Mouse (Mus musculus): Measurements from ENCODE around the gene Serpina7. TPM values are rescaled to one million over a fixed set of nuclear protein-coding genes. Genes with fewer than 3 reads are reported as not detected.

The Serpina7 gene
- polyA plus RNA-seq, 1 experiment, result not detected

- H3K79me3 ChIP-seq (ENCODE audit: low read depth), result no peaks in the 10 kb centered on the region
- H3K4me3 ChIP-seq (ENCODE audit: insufficient read depth, poor library complexity, severe bottlenecking), result no peak overlapping the region
- H3ac ChIP-seq (ENCODE audit: control insufficient read depth, insufficient read length, low read depth), result no peak overlapping the region
- H3K79me2 ChIP-seq (ENCODE audit: control insufficient read depth, insufficient read depth), result no peaks in the 10 kb centered on the region
- TF ChIP-seq MAX (IDR thresholded peaks at IDR 0.05) (no peak), FOSL1 (IDR thresholded peaks at IDR 0.05; ENCODE audit: insufficient read depth, low read length, poor library complexity, severe bottlenecking) (no peak), MYOG (IDR thresholded peaks at IDR 0.05; ENCODE audit: control insufficient read depth, extremely low read depth, insufficient read length) (no peak), USF1 (IDR thresholded peaks at IDR 0.05; ENCODE audit: low read depth) (no peak), CTCF (IDR thresholded peaks at IDR 0.05; ENCODE audit: control insufficient read depth, insufficient read depth, insufficient read length) (no peak), CEBPB (IDR thresholded peaks at IDR 0.05; ENCODE audit: low read depth) (no peak)
- no peaks in the 10 kb centered on the region for H3K36me3 ChIP-seq (ENCODE audit: control insufficient read depth, insufficient read depth)
- H3K27me3 ChIP-seq (ENCODE audit: control insufficient read depth, insufficient read depth, insufficient read length), result no peaks in the 10 kb centered on the region
Observed at GRCm38 (mm10) chrX:139053149-139053548, 31.9 kb downstream of the Serpina7 start.

GRCm38 (mm10) chrX:139051976-139052375, 33.1 kb downstream of the Serpina7 start:
- no peaks in the 10 kb centered on the region for H3K79me2 ChIP-seq (ENCODE audit: control insufficient read depth, insufficient read depth)
- no peaks in the 10 kb centered on the region for H3K79me3 ChIP-seq (ENCODE audit: low read depth)
- no peaks in the 10 kb centered on the region for H3K27me3 ChIP-seq (ENCODE audit: control insufficient read depth, insufficient read depth, insufficient read length)
- peak; percentile 60 for TF ChIP-seq FOSL1 (IDR thresholded peaks at IDR 0.05; ENCODE audit: insufficient read depth, low read length, poor library complexity, severe bottlenecking)
- peak; percentile 66 for TF ChIP-seq MYOD1 (IDR thresholded peaks at IDR 0.05; ENCODE audit: control insufficient read depth, insufficient read length, low read depth)
- no peak for TF ChIP-seq MYOG (IDR thresholded peaks at IDR 0.05; ENCODE audit: control insufficient read depth, extremely low read depth, insufficient read length)
- no peak for TF ChIP-seq CTCF (IDR thresholded peaks at IDR 0.05; ENCODE audit: control insufficient read depth, insufficient read depth, insufficient read length)
- peak; percentile 65 for TF ChIP-seq CEBPB (IDR thresholded peaks at IDR 0.05; ENCODE audit: low read depth)
- peak; percentile 75 for TF ChIP-seq MAX (IDR thresholded peaks at IDR 0.05)
- TF ChIP-seq USF1 (IDR thresholded peaks at IDR 0.05; ENCODE audit: low read depth), result peak; percentile 46
- H3ac ChIP-seq (ENCODE audit: control insufficient read depth, insufficient read length, low read depth), result no peak overlapping the region
- H3K4me3 ChIP-seq (ENCODE audit: insufficient read depth, poor library complexity, severe bottlenecking), result no peak overlapping the region
- no peaks in the 10 kb centered on the region for H3K36me3 ChIP-seq (ENCODE audit: control insufficient read depth, insufficient read depth)

GRCm38 (mm10) chrX:139041148-139041547, 43.9 kb downstream of the Serpina7 start:
- no peaks in the 10 kb centered on the region for H3K27me3 ChIP-seq (ENCODE audit: control insufficient read depth, insufficient read depth, insufficient read length)
- no peaks in the 10 kb centered on the region for H3K79me3 ChIP-seq (ENCODE audit: low read depth)
- H3K36me3 ChIP-seq (ENCODE audit: control insufficient read depth, insufficient read depth), result no peaks in the 10 kb centered on the region
- no peak overlapping the region for H3K4me3 ChIP-seq (ENCODE audit: insufficient read depth, poor library complexity, severe bottlenecking)
- TF ChIP-seq FOSL1 (IDR thresholded peaks at IDR 0.05; ENCODE audit: insufficient read depth, low read length, poor library complexity, severe bottlenecking) (no peak), MYOG (IDR thresholded peaks at IDR 0.05; ENCODE audit: control insufficient read depth, extremely low read depth, insufficient read length) (no peak), MYOD1 (IDR thresholded peaks at IDR 0.05; ENCODE audit: control insufficient read depth, insufficient read length, low read depth) (no peak), USF1 (IDR thresholded peaks at IDR 0.05; ENCODE audit: low read depth) (no peak), MAX (IDR thresholded peaks at IDR 0.05) (no peak), CEBPB (IDR thresholded peaks at IDR 0.05; ENCODE audit: low read depth) (no peak), CTCF (IDR thresholded peaks at IDR 0.05; ENCODE audit: control insufficient read depth, insufficient read depth, insufficient read length) (no peak)
- no peaks in the 10 kb centered on the region for H3K79me2 ChIP-seq (ENCODE audit: control insufficient read depth, insufficient read depth)
- no peak overlapping the region for H3ac ChIP-seq (ENCODE audit: control insufficient read depth, insufficient read length, low read depth)

- H3ac ChIP-seq (ENCODE audit: control insufficient read depth, insufficient read length, low read depth), result no peak overlapping the region
Observed at GRCm38 (mm10) chrX:139039314-139039713, 45.7 kb downstream of the Serpina7 start.

GRCm38 (mm10) chrX:139037666-139038065, 47.4 kb downstream of the Serpina7 start:
- H3K4me3 ChIP-seq (ENCODE audit: insufficient read depth, poor library complexity, severe bottlenecking), result no peak overlapping the region
- H3ac ChIP-seq (ENCODE audit: control insufficient read depth, insufficient read length, low read depth), result no peak overlapping the region
- H3K36me3 ChIP-seq (ENCODE audit: control insufficient read depth, insufficient read depth), result no peaks in the 10 kb centered on the region
- TF ChIP-seq MYOG (IDR thresholded peaks at IDR 0.05; ENCODE audit: control insufficient read depth, extremely low read depth, insufficient read length) (no peak), CTCF (IDR thresholded peaks at IDR 0.05; ENCODE audit: control insufficient read depth, insufficient read depth, insufficient read length) (no peak), USF1 (IDR thresholded peaks at IDR 0.05; ENCODE audit: low read depth) (no peak), FOSL1 (IDR thresholded peaks at IDR 0.05; ENCODE audit: insufficient read depth, low read length, poor library complexity, severe bottlenecking) (no peak), CEBPB (IDR thresholded peaks at IDR 0.05; ENCODE audit: low read depth) (no peak), MAX (IDR thresholded peaks at IDR 0.05) (no peak), MYOD1 (IDR thresholded peaks at IDR 0.05; ENCODE audit: control insufficient read depth, insufficient read length, low read depth) (no peak)
- no peaks in the 10 kb centered on the region for H3K27me3 ChIP-seq (ENCODE audit: control insufficient read depth, insufficient read depth, insufficient read length)
- H3K79me3 ChIP-seq (ENCODE audit: low read depth), result no peaks in the 10 kb centered on the region
- no peaks in the 10 kb centered on the region for H3K79me2 ChIP-seq (ENCODE audit: control insufficient read depth, insufficient read depth)

More at GRCm38 (mm10) chrX:139039314-139039713, 45.7 kb downstream of the Serpina7 start:
- H3K27me3 ChIP-seq (ENCODE audit: control insufficient read depth, insufficient read depth, insufficient read length), result no peaks in the 10 kb centered on the region
- no peaks in the 10 kb centered on the region for H3K36me3 ChIP-seq (ENCODE audit: control insufficient read depth, insufficient read depth)
- H3K4me3 ChIP-seq (ENCODE audit: insufficient read depth, poor library complexity, severe bottlenecking), result no peak overlapping the region
- H3K79me2 ChIP-seq (ENCODE audit: control insufficient read depth, insufficient read depth), result no peaks in the 10 kb centered on the region
- no peaks in the 10 kb centered on the region for H3K79me3 ChIP-seq (ENCODE audit: low read depth)
- no peak for TF ChIP-seq USF1 (IDR thresholded peaks at IDR 0.05; ENCODE audit: low read depth)

Other genes with a start within 250 kb of the Serpina7 start
- gene Nrk, start 170.8 kb downstream of the Serpina7 start, polyA plus RNA-seq (2012; fragmentation: generic; extraction: Trizol), result under 0.01 TPM
- gene 4930513O06Rik, start 1.0 kb upstream of the Serpina7 start, polyA plus RNA-seq (2012; fragmentation: generic; extraction: Trizol), result not detected
- not detected for gene 4933428M09Rik, start 94.0 kb upstream of the Serpina7 start, polyA plus RNA-seq (2012; fragmentation: generic; extraction: Trizol)
- gene Mum1l1, start 124.8 kb upstream of the Serpina7 start, polyA plus RNA-seq (2012; fragmentation: generic; extraction: Trizol), result 4.2 TPM
- not detected for gene Trap1a, start 248.4 kb upstream of the Serpina7 start, polyA plus RNA-seq (2012; fragmentation: generic; extraction: Trizol)